Mouse (Mus musculus) C2C12 (cell line): ENCODE measurements around the gene Clpb.

Source experiments
- CTCF ChIP-seq: IDR thresholded peaks from one replicate; pipeline ENCODE4 v1.5.1; 2011; ENCODE audit not compliant: control insufficient read depth, insufficient read depth, insufficient read length
- MYOG ChIP-seq: IDR thresholded peaks from one replicate; pipeline ENCODE4 v1.6.1; 2011; ENCODE audit not compliant: control insufficient read depth, insufficient read length; ENCODE audit errors: extremely low read depth

DNA sequence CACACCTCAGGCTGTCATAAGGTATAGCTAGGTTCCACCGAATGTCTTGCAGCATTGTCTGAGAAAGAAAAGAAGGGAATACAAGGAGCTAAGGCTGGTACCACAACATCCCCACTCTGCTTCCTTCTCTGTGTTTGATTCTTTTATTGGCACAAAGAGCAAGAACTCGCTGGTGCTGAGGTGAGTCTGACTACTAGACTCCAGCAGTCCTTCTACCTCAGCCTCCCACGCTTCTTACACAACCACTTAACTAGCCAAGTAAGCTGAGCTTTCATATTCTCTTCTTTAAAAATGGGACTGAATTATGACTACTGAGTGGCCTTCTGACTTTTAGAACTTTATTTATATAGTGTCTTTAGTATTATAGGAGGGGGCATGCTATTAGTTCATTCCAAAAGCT, 56.9 kb downstream of the Clpb start:
- TF ChIP-seq CTCF = no peak
- no peak for TF ChIP-seq MYOG
